Mouse (Mus musculus) CH12.LX (cell line): ENCODE results near the gene Tmco1. TPM values are rescaled to one million over a fixed set of nuclear protein-coding genes. Genes with fewer than 3 reads are reported as not detected.

Experiments used
- DNase-seq: peaks from one replicate; pipeline ENCODE4 v3.0.0-alpha.2; 2013; ENCODE audit errors: extremely low read depth
- H3K27ac ChIP-seq: 2 replicates; pipeline ENCODE4 v1.5.1; 2012; ENCODE audit warnings: low read depth, mild to moderate bottlenecking, control low read depth, moderate library complexity; ENCODE audit not compliant: insufficient read depth
- H3K27me3 ChIP-seq: replicated peaks from 2 replicates; pipeline ENCODE3; 2012; ENCODE audit warnings: inconsistent platforms
- H3K36me3 ChIP-seq, 2 experiments: replicated peaks in 1 of 2; 2 replicates each; pipeline versions ENCODE3 to v1.6.1; 2012; ENCODE audit warnings: inconsistent platforms in 1 of 2, low read length in 1 of 2, mild to moderate bottlenecking in 1 of 2, mixed read lengths in 1 of 2, moderate library complexity in 1 of 2; ENCODE audit not compliant: control insufficient read depth in 1 of 2, insufficient read depth in 1 of 2
- H3K4me1 ChIP-seq, 2 experiments: 2 replicates each; pipeline ENCODE4 v1.6.1; 2012; ENCODE audit warnings: inconsistent platforms in 1 of 2, moderate library complexity in 1 of 2; ENCODE audit not compliant: insufficient read depth in 2 of 2, control insufficient read depth in 1 of 2
- H3K4me2 ChIP-seq: 2 replicates; pipeline ENCODE4 v1.6.1; 2012; ENCODE audit warnings: low read depth, mild to moderate bottlenecking, control low read depth; ENCODE audit not compliant: poor library complexity, insufficient read depth, severe bottlenecking
- H3K4me3 ChIP-seq, 3 experiments: fragments of 150-350 bp in 1 of 3; sonication (generic) in 1 of 3; replicated peaks in 1 of 3; 2 replicates each; pipeline versions ENCODE3 to v1.5.1; 2011 to 2012; ENCODE audit warnings: low read depth in 2 of 3, low read length in 2 of 3, mild to moderate bottlenecking in 2 of 3, moderate library complexity in 2 of 3, control low read depth in 1 of 3, improper control_type of control experiment in 1 of 3, inconsistent platforms in 1 of 3, mixed read lengths in 1 of 3; ENCODE audit not compliant: poor library complexity in 1 of 3
- H3K79me2 ChIP-seq: replicated peaks from 2 replicates; pipeline ENCODE4 v1.6.1; 2012; ENCODE audit warnings: mild to moderate bottlenecking, moderate library complexity; ENCODE audit not compliant: control insufficient read depth, poor library complexity, insufficient read depth, severe bottlenecking; ENCODE audit errors: extremely low read depth
- H3K9ac ChIP-seq: 2 replicates; pipeline ENCODE4 v1.6.1; 2012; ENCODE audit warnings: low read depth, mild to moderate bottlenecking, control low read depth, moderate library complexity; ENCODE audit not compliant: insufficient read depth
- H3K9me3 ChIP-seq: replicated peaks from 2 replicates; pipeline ENCODE3; 2012; ENCODE audit warnings: low read length, inconsistent platforms, mixed read lengths
- CHD2 ChIP-seq: IDR thresholded peaks from 2 replicates; pipeline ENCODE4 v1.6.1; 2011; ENCODE audit warnings: low read length, improper control_type of control experiment
- E2F4 ChIP-seq: IDR thresholded peaks from 2 replicates; pipeline ENCODE4 v1.6.1; 2011; ENCODE audit warnings: low read depth, low read length, improper control_type of control experiment; ENCODE audit not compliant: insufficient replicate concordance
- ELF1 ChIP-seq: IDR thresholded peaks from 2 replicates; pipeline ENCODE4 v1.6.1; 2014; ENCODE audit warnings: low read depth, mild to moderate bottlenecking, inconsistent platforms, low read length, improper control_type of control experiment
- EP300 ChIP-seq: IDR thresholded peaks from 2 replicates; pipeline ENCODE4 v1.6.1; 2011; ENCODE audit warnings: low read length, improper control_type of control experiment
- HCFC1 ChIP-seq: IDR thresholded peaks from 2 replicates; pipeline ENCODE4 v1.6.1; 2012; ENCODE audit warnings: low read depth, mild to moderate bottlenecking, inconsistent platforms, low read length, improper control_type of control experiment
- IRF4 ChIP-seq: IDR thresholded peaks from 2 replicates; pipeline ENCODE4 v1.6.1; 2014; ENCODE audit warnings: low read depth, mild to moderate bottlenecking, inconsistent platforms, low read length, improper control_type of control experiment
- JUN ChIP-seq: IDR thresholded peaks from 2 replicates; pipeline ENCODE4 v1.6.1; 2011; ENCODE audit warnings: low read depth, mild to moderate bottlenecking, low read length, improper control_type of control experiment, moderate library complexity; ENCODE audit not compliant: insufficient read depth
- KAT2A ChIP-seq: IDR thresholded peaks from 2 replicates; pipeline ENCODE4 v1.6.1; 2012; ENCODE audit warnings: low read length, improper control_type of control experiment, inconsistent platforms; ENCODE audit not compliant: insufficient replicate concordance
- MAFK ChIP-seq: IDR thresholded peaks from 2 replicates; pipeline ENCODE4 v1.6.1; 2011; ENCODE audit warnings: low read length, improper control_type of control experiment; ENCODE audit not compliant: insufficient replicate concordance
- MAX ChIP-seq: IDR thresholded peaks from 2 replicates; pipeline ENCODE4 v1.6.1; 2011; ENCODE audit warnings: low read length, improper control_type of control experiment
- MAZ ChIP-seq: IDR thresholded peaks from 2 replicates; pipeline ENCODE4 v1.6.1; 2012; ENCODE audit warnings: low read depth, mild to moderate bottlenecking, inconsistent platforms, low read length, improper control_type of control experiment, moderate library complexity
- MXI1 ChIP-seq: IDR thresholded peaks from 2 replicates; pipeline ENCODE4 v1.6.1; 2011; ENCODE audit warnings: mild to moderate bottlenecking, low read depth, low read length, improper control_type of control experiment
- NELFE ChIP-seq: IDR thresholded peaks from 2 replicates; pipeline ENCODE4 v1.6.1; 2011; ENCODE audit warnings: low read depth, low read length, improper control_type of control experiment
- NRF1 ChIP-seq: IDR thresholded peaks from 2 replicates; pipeline ENCODE4 v1.6.1; 2014; ENCODE audit warnings: low read depth, mild to moderate bottlenecking, inconsistent platforms, low read length, improper control_type of control experiment, moderate library complexity
- POLR2A ChIP-seq: IDR thresholded peaks from 2 replicates; pipeline ENCODE4 v1.6.1; 2011; ENCODE audit warnings: low read depth, mild to moderate bottlenecking, improper control_type of control experiment, low read length
- POLR2AphosphoS2 ChIP-seq: IDR thresholded peaks from 2 replicates; pipeline ENCODE4 v1.6.1; 2011; ENCODE audit warnings: low read depth, low read length, improper control_type of control experiment
- SIN3A ChIP-seq: IDR thresholded peaks from 2 replicates; pipeline ENCODE4 v1.6.1; 2012; ENCODE audit warnings: low read length, improper control_type of control experiment, inconsistent platforms
- TBP ChIP-seq: conservative IDR thresholded peaks from 2 replicates; pipeline ENCODE4 v1.6.1; 2011; ENCODE audit warnings: low read depth, low read length, improper control_type of control experiment
- TCF12 ChIP-seq: IDR thresholded peaks from 2 replicates; pipeline ENCODE4 v1.6.1; 2014; ENCODE audit warnings: low read depth, mild to moderate bottlenecking, inconsistent platforms, low read length, improper control_type of control experiment
- UBTF ChIP-seq: IDR thresholded peaks from 2 replicates; pipeline ENCODE4 v1.6.1; 2012; ENCODE audit warnings: low read depth, mild to moderate bottlenecking, inconsistent platforms, low read length, improper control_type of control experiment, moderate library complexity
- ZC3H11A ChIP-seq: IDR thresholded peaks from 2 replicates; pipeline ENCODE4 v1.6.1; 2012; ENCODE audit warnings: low read depth, mild to moderate bottlenecking, inconsistent platforms, low read length, improper control_type of control experiment
- ZMIZ1 ChIP-seq: IDR thresholded peaks from 2 replicates; pipeline ENCODE4 v1.6.1; 2012; ENCODE audit warnings: low read depth, mild to moderate bottlenecking, inconsistent platforms, low read length, improper control_type of control experiment
- ZNF384 ChIP-seq: IDR thresholded peaks from 2 replicates; pipeline ENCODE4 v1.6.1; 2012; ENCODE audit warnings: low read depth, low read length, improper control_type of control experiment, inconsistent platforms
- dilution Hi-C: fragments of 300-500 bp; cut with MboI; formaldehyde crosslinking; loops from 2 replicates; pipeline ENCODE4 v1.14.3; 2020; ENCODE audit warnings: low sequenced_read_pairs; ENCODE audit not compliant: extremely low pct_unique_long_range_greater_than_20kb, extremely low pct_ligation_motif_present
- in situ Hi-C: fragments of 300-500 bp; cut with MboI; formaldehyde crosslinking; loops from 3 replicates; pipeline ENCODE4 v1.14.3; 2019; ENCODE audit warnings: low sequenced_read_pairs, low pct_ligation_motif_present, low pct_unique_long_range_greater_than_20kb, mixed read lengths
- polyA plus RNA-seq: library from polyadenylated mRNA; unstranded; fragments of >175 nt; gene quantifications from 2 replicates; pipeline ENCODE4 v1.2.1, GENCODE M21; 2012; ENCODE audit warnings: low read depth; ENCODE audit not compliant: insufficient read length
- total RNA-seq, 2 experiments: library from RNA; depleted of rRNA; stranded (reverse); fragments of 300-350 nt in 1 of 2; fragments of >200 nt in 1 of 2; gene quantifications; 2 replicates each; pipeline ENCODE4 v1.2.3; 2012 to 2014

The Tmco1 gene
- total and polyA plus RNA-seq, 3 experiments: 80.6 to 153 (median 127) TPM

DNA sequence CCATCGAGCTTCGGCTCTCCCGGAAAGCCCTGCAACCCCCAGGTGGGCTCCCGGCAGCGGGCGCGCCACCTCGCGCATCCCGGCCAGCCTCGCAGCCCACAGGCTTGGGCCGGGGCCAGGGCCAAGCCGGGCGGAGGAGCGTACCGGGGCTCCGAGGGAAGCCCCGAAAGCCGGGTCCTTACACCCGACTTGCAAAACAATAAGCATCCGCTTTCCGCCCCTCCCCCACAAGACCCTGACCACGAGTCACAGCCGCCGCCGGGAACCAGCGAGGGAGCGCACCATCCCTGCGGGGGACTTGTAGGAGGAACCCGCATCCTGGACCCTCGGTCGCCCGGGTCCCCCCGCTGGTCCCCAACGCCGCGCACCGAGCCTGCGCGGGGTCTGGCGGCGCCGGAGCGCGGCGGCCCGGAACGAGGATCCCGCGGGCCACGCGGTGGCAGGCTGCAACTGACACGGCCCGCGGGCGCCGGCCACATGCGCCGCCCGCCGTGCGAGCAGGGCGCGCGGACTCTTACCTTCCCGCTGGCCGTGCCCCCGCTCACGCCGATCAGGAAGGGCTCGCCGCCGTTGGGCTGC lies 23.8 kb upstream of the Tmco1 start (continued):
- TF ChIP-seq KAT2A (no peak), MAZ (no peak), ELF1 (no peak), E2F4 (no peak), ZC3H11A (no peak), IRF4 (no peak), EP300 (no peak), NRF1 (peak; percentile 70), ZMIZ1 (no peak)
- TF ChIP-seq, all 38 proteins: peak for 6

DNA sequence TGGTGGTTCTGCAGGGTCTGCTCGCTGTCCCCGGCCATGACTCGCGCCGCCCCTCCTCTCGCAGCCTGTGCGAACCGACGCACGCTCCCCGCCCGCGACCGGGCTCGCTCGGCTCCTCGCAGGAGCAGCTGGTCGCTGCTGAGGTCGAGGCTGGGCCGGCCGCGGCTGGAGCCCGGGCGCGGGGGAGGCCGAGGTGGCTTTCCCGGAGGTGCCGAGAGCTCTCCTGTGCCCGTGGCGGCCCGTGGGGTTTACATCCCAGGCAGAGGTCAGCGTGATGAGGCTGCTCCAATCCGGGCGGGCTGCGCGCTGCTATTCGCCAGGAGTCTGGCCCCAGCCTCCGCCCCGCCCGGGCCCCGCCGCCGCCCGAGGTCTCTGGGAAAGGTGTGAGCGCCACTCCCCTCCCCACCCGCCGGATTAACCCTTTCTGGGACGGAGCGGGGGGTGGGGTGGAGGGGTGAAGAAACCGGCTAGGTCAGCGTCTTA lies 23.3 kb upstream of the Tmco1 start:
- peak overlapping the region; percentile 87 for H3K9ac ChIP-seq
- H3K4me2 ChIP-seq: peak overlapping the region; percentile 87
- H3K36me3 ChIP-seq: peaks cover 7 to 11% of the 10 kb centered on the region in 2 experiments
- peak overlapping the region; percentile 79 for H3K27ac ChIP-seq
- TF ChIP-seq UBTF (peak; percentile 88), ELF1 (0 out of 2 replicates have a peak, but pooled peaks have one; percentile 33), TBP (peak; percentile 65; the same call in 1 of the 2 replicates), JUN (no peak), POLR2AphosphoS2 (peak; percentile 63; the same call in 1 of the 2 replicates), MAFK (no peak), CHD2 (peak; percentile 72), POLR2A (peak; percentile 94), MAZ (peak; percentile 100), MAX (0 out of 2 replicates have a peak, but pooled peaks have one; percentile 16), EP300 (no peak), HCFC1 (peak; percentile 38; the same call in 1 of the 2 replicates), SIN3A (peak; percentile 34; the same call in 1 of the 2 replicates), ZMIZ1 (peak; percentile 91), MXI1 (0 out of 2 replicates have a peak, but pooled peaks have one; percentile 61), NELFE (peak; percentile 91), TCF12 (peak; percentile 68; the same call in 1 of the 2 replicates), ZNF384 (no peak)
- peak overlapping the region; percentile 76 to 91 (median 89) for H3K4me3 ChIP-seq
- peaks cover 46% of the 10 kb centered on the region for H3K79me2 ChIP-seq
- peaks cover 8 to 28% of the 10 kb centered on the region in 2 experiments for H3K4me1 ChIP-seq
- dilution Hi-C loops: no loop called here
- no peaks in the 10 kb centered on the region for H3K27me3 ChIP-seq
- no peaks in the 10 kb centered on the region for H3K9me3 ChIP-seq
- in situ Hi-C loops: no loop called here
- DNase-seq: peak; percentile 83
